Mouse (Mus musculus) ES-Bruce4 (cell line): Measurements from ENCODE around the gene Vkorc1l1.

Experiments used
- CTCF ChIP-seq: IDR thresholded peaks from one replicate; pipeline ENCODE4 v1.8.1; 2011; ENCODE audit warnings: low read depth, low read length
- EP300 ChIP-seq: IDR thresholded peaks from 2 replicates; pipeline ENCODE4 v1.6.1; 2011; ENCODE audit warnings: low read depth, low read length; ENCODE audit not compliant: insufficient read depth

GRCm38 (mm10) chr5:130023767-130024539 lies 82.2 kb downstream of the Vkorc1l1 start:
- TF ChIP-seq CTCF (peak; percentile 82), EP300 (no peak)
